Mouse (Mus musculus) midbrain, embryonic 13.5 days (tissue): ENCODE measurements at regions not wholly inside any gene's neighbourhood (a gene's known extent, or its start where the extent isn't known, plus 50 kb on each side); places are given as distances from the start of the nearest gene placed in this dataset.

Experiments
- ATAC-seq: fragments of 200-750 bp; cut with Nextera tagmentation; 2 replicates; pipeline ENCODE4 v1.8.0; 2017; ENCODE audit warnings: mild to moderate bottlenecking, moderate TSS enrichment, moderate library complexity
- H3K27ac ChIP-seq: fragments of 300-500 bp; sonication (generic); 2 replicates; pipeline ENCODE4 v1.5.1; 2015; ENCODE audit warnings: inconsistent platforms, mild to moderate bottlenecking, moderate library complexity
- H3K27me3 ChIP-seq: fragments of 300-500 bp; sonication (generic); 2 replicates; pipeline ENCODE4 v1.6.1; 2015; ENCODE audit warnings: mild to moderate bottlenecking, inconsistent platforms
- H3K36me3 ChIP-seq: fragments of 300-500 bp; sonication (generic); 2 replicates; pipeline ENCODE4 v1.6.1; 2015; ENCODE audit warnings: mild to moderate bottlenecking, inconsistent platforms
- H3K4me1 ChIP-seq: fragments of 300-500 bp; sonication (generic); replicated peaks from 2 replicates; pipeline ENCODE4 v1.6.1; 2015; ENCODE audit warnings: inconsistent platforms
- H3K4me2 ChIP-seq: fragments of 300-500 bp; sonication (generic); replicated peaks from 2 replicates; pipeline ENCODE4 v1.6.1; 2015; ENCODE audit warnings: moderate library complexity, mild to moderate bottlenecking, inconsistent platforms
- H3K4me3 ChIP-seq: fragments of 300-500 bp; sonication (generic); replicated peaks from 2 replicates; pipeline ENCODE4 v1.5.1; 2015; ENCODE audit warnings: mild to moderate bottlenecking, inconsistent platforms
- H3K9ac ChIP-seq: fragments of 300-500 bp; sonication (generic); replicated peaks from 2 replicates; pipeline ENCODE4 v1.6.1; 2015; ENCODE audit warnings: mild to moderate bottlenecking, inconsistent platforms
- H3K9me3 ChIP-seq: fragments of 300-500 bp; sonication (generic); 2 replicates; pipeline ENCODE4 v1.6.1; 2016; ENCODE audit warnings: mild to moderate bottlenecking, inconsistent platforms
- WGBS: fragments of 180-500 bp; shearing (Covaris S2); methylation state at CpG from one replicate; pipeline ENCODE4 v1.1.7; 2015; 5-methylcytosine and 5-hydroxymethylcytosine counted together

- no peak overlapping the region for H3K27ac ChIP-seq
- H3K36me3 ChIP-seq: no peaks in the 10 kb centered on the region
- peaks cover 9% of the 10 kb centered on the region; the same call in 1 of the 2 replicates for H3K27me3 ChIP-seq
- no peak for ATAC-seq
- whole genome bisulfite sequencing: 92% methylated on average over 8 of the region's 8 CpGs
- no peak overlapping the region for H3K9ac ChIP-seq
- H3K9me3 ChIP-seq: no peaks in the 10 kb centered on the region
- H3K4me1 ChIP-seq: peaks cover 3% of the 10 kb centered on the region; the same call in 1 of the 2 replicates
- H3K4me3 ChIP-seq: no peak overlapping the region
- no peak overlapping the region for H3K4me2 ChIP-seq
Measured at GRCm38 (mm10) chr1:190340715-190341114, 170.2 kb upstream of the Prox1 start.

GRCm38 (mm10) chr1:190334471-190334870 is 164.0 kb upstream of the Prox1 start:
- ATAC-seq: no peak
- 42% methylated on average over 2 of the region's 2 CpGs for WGBS

GRCm38 (mm10) chr1:190334053-190334452 is 163.5 kb upstream of the Prox1 start:
- no peak overlapping the region for H3K4me2 ChIP-seq
- no peak overlapping the region for H3K9ac ChIP-seq
- no peaks in the 10 kb centered on the region for H3K36me3 ChIP-seq
- H3K27ac ChIP-seq: no peak overlapping the region
- peak; percentile 79; the same call in 1 of the 2 replicates for ATAC-seq
- WGBS: 32% methylated on average over 8 of the region's 8 CpGs
- H3K9me3 ChIP-seq: no peaks in the 10 kb centered on the region
- 0 out of 2 replicates have a peak, but pooled peaks cover 4% of the 10 kb centered on the region for H3K27me3 ChIP-seq
- H3K4me3 ChIP-seq: no peak overlapping the region
- peaks cover 10% of the 10 kb centered on the region for H3K4me1 ChIP-seq

More at GRCm38 (mm10) chr1:190334471-190334870, 164.0 kb upstream of the Prox1 start:
- no peaks in the 10 kb centered on the region for H3K9me3 ChIP-seq
- H3K27ac ChIP-seq: peak overlapping the region; percentile 33; the same call in 1 of the 2 replicates
- no peak overlapping the region for H3K9ac ChIP-seq
- no peak overlapping the region for H3K4me3 ChIP-seq
- H3K4me2 ChIP-seq: no peak overlapping the region
- H3K36me3 ChIP-seq: no peaks in the 10 kb centered on the region
- peaks cover 10% of the 10 kb centered on the region for H3K4me1 ChIP-seq
- 0 out of 2 replicates have a peak, but pooled peaks cover 5% of the 10 kb centered on the region for H3K27me3 ChIP-seq

- H3K27ac ChIP-seq: no peak overlapping the region
- H3K4me3 ChIP-seq: no peak overlapping the region
- H3K4me1 ChIP-seq: peaks cover 10% of the 10 kb centered on the region
- 0 out of 2 replicates have a peak, but pooled peaks cover 4% of the 10 kb centered on the region for H3K27me3 ChIP-seq
- no peaks in the 10 kb centered on the region for H3K9me3 ChIP-seq
- no peak overlapping the region for H3K4me2 ChIP-seq
- WGBS: 67% methylated on average over 3 of the region's 3 CpGs
- H3K9ac ChIP-seq: no peak overlapping the region
- no peak for ATAC-seq
- H3K36me3 ChIP-seq: no peaks in the 10 kb centered on the region
Measured at GRCm38 (mm10) chr1:190332001-190332400, 161.5 kb upstream of the Prox1 start.

GRCm38 (mm10) chr1:190324562-190324961 is 154.0 kb upstream of the Prox1 start:
- ATAC-seq: no peak
- no peak overlapping the region for H3K27ac ChIP-seq
- no peak overlapping the region for H3K9ac ChIP-seq
- no peaks in the 10 kb centered on the region for H3K27me3 ChIP-seq
- no peak overlapping the region for H3K4me2 ChIP-seq
- H3K4me1 ChIP-seq: no peaks in the 10 kb centered on the region
- no peaks in the 10 kb centered on the region for H3K9me3 ChIP-seq
- 93% methylated on average over 6 of the region's 6 CpGs for WGBS
- no peaks in the 10 kb centered on the region for H3K36me3 ChIP-seq
- no peak overlapping the region for H3K4me3 ChIP-seq

GRCm38 (mm10) chr1:190323671-190324070 is 153.2 kb upstream of the Prox1 start:
- H3K27ac ChIP-seq: no peak overlapping the region
- H3K4me1 ChIP-seq: no peaks in the 10 kb centered on the region
- 81% methylated on average over 9 of the region's 9 CpGs for whole genome bisulfite sequencing
- H3K27me3 ChIP-seq: no peaks in the 10 kb centered on the region
- no peaks in the 10 kb centered on the region for H3K9me3 ChIP-seq
- no peak overlapping the region for H3K4me3 ChIP-seq
- H3K4me2 ChIP-seq: no peak overlapping the region
- no peaks in the 10 kb centered on the region for H3K36me3 ChIP-seq
- ATAC-seq: no peak
- H3K9ac ChIP-seq: no peak overlapping the region

- H3K27me3 ChIP-seq: no peaks in the 10 kb centered on the region
- no peaks in the 10 kb centered on the region for H3K9me3 ChIP-seq
- H3K4me1 ChIP-seq: no peaks in the 10 kb centered on the region
- H3K9ac ChIP-seq: no peak overlapping the region
- WGBS: 76% methylated on average over 5 of the region's 5 CpGs
- no peak overlapping the region for H3K4me2 ChIP-seq
- no peak for ATAC-seq
- no peaks in the 10 kb centered on the region for H3K36me3 ChIP-seq
- H3K27ac ChIP-seq: no peak overlapping the region
- H3K4me3 ChIP-seq: no peak overlapping the region
Measured at GRCm38 (mm10) chr1:190316175-190316574, 145.7 kb upstream of the Prox1 start.

- no peaks in the 10 kb centered on the region for H3K9me3 ChIP-seq
- no peaks in the 10 kb centered on the region for H3K27me3 ChIP-seq
- no peak overlapping the region for H3K27ac ChIP-seq
- H3K36me3 ChIP-seq: no peaks in the 10 kb centered on the region
- H3K9ac ChIP-seq: no peak overlapping the region
- H3K4me3 ChIP-seq: no peak overlapping the region
- ATAC-seq: no peak
- no peaks in the 10 kb centered on the region for H3K4me1 ChIP-seq
- no peak overlapping the region for H3K4me2 ChIP-seq
- WGBS: 91% methylated on average over 6 of the region's 6 CpGs
Measured at GRCm38 (mm10) chr1:190309831-190310230, 139.3 kb upstream of the Prox1 start.

- H3K4me1 ChIP-seq: no peaks in the 10 kb centered on the region
Measured at GRCm38 (mm10) chr1:190307751-190308150, 137.2 kb upstream of the Prox1 start.

GRCm38 (mm10) chr1:190297666-190298327 is 127.3 kb upstream of the Prox1 start:
- whole genome bisulfite sequencing: 87% methylated on average over 10 of the region's 10 CpGs
- Histone ChIP-seq H3K4me3 (no peak overlapping the region), H3K9ac (no peak overlapping the region), H3K27me3 (0 out of 2 replicates have a peak, but pooled peaks cover 12% of the 10 kb centered on the region), H3K27ac (no peak overlapping the region), H3K4me2 (no peak overlapping the region), H3K4me1 (0 out of 2 replicates have a peak, but pooled peaks cover 3% of the 10 kb centered on the region), H3K9me3 (0 out of 2 replicates have a peak, but pooled peaks cover 2% of the 10 kb centered on the region), H3K36me3 (no peaks in the 10 kb centered on the region)
- no peak for ATAC-seq

More at GRCm38 (mm10) chr1:190307751-190308150, 137.2 kb upstream of the Prox1 start:
- WGBS: 84% methylated on average over 3 of the region's 3 CpGs
- H3K36me3 ChIP-seq: no peaks in the 10 kb centered on the region
- no peaks in the 10 kb centered on the region for H3K27me3 ChIP-seq
- H3K27ac ChIP-seq: no peak overlapping the region
- H3K9me3 ChIP-seq: no peaks in the 10 kb centered on the region
- no peak overlapping the region for H3K4me2 ChIP-seq
- H3K9ac ChIP-seq: no peak overlapping the region
- no peak for ATAC-seq
- H3K4me3 ChIP-seq: no peak overlapping the region

- Histone ChIP-seq H3K4me2 (no peak overlapping the region), H3K9ac (no peak overlapping the region), H3K27ac (no peak overlapping the region), H3K9me3 (no peaks in the 10 kb centered on the region), H3K4me3 (no peak overlapping the region), H3K4me1 (peaks cover 15% of the 10 kb centered on the region), H3K27me3 (0 out of 2 replicates have a peak, but pooled peaks cover 6% of the 10 kb centered on the region), H3K36me3 (no peaks in the 10 kb centered on the region)
- 93% methylated on average over 11 of the region's 11 CpGs for WGBS
- no peak for ATAC-seq
Measured at GRCm38 (mm10) chr1:190290061-190290460, 119.5 kb upstream of the Prox1 start.

- no peak overlapping the region for H3K27ac ChIP-seq
- H3K27me3 ChIP-seq: 0 out of 2 replicates have a peak, but pooled peaks cover 6% of the 10 kb centered on the region
- 70% methylated on average over 17 of the region's 17 CpGs for WGBS
- H3K36me3 ChIP-seq: no peaks in the 10 kb centered on the region
- H3K4me1 ChIP-seq: peaks cover 25% of the 10 kb centered on the region
- no peak overlapping the region for H3K4me2 ChIP-seq
- H3K9ac ChIP-seq: no peak overlapping the region
- no peak for ATAC-seq
- H3K4me3 ChIP-seq: no peak overlapping the region
- H3K9me3 ChIP-seq: no peaks in the 10 kb centered on the region
Measured at GRCm38 (mm10) chr1:190286481-190287145, 116.1 kb upstream of the Prox1 start.
